Mouse (Mus musculus) stomach, postnatal 0 days (tissue): Measurements from ENCODE around the gene Rasl11a. TPM values are rescaled to one million over a fixed set of nuclear protein-coding genes. Genes with fewer than 3 reads are reported as not detected.
A peak's percentile ranks its signal among the peaks of the same experiment; 100 is the strongest.

Source experiments
- ATAC-seq: fragments of 200-750 bp; cut with Nextera tagmentation; 2 replicates; pipeline ENCODE4 v1.8.0; 2017; ENCODE audit not compliant: low FRiP score, low TSS enrichment
- DNase-seq: peaks from one replicate; pipeline ENCODE4 v3.0.0-alpha.2; 2016; ENCODE audit warnings: low spot score
- H3K27ac ChIP-seq: fragments of 300-500 bp; sonication (generic); replicated peaks from 2 replicates; pipeline ENCODE4 v1.5.1; 2014; ENCODE audit warnings: mild to moderate bottlenecking, control low read depth
- H3K27me3 ChIP-seq: fragments of 300-500 bp; sonication (generic); 2 replicates; pipeline ENCODE4 v1.6.1; 2014; ENCODE audit warnings: low read length; ENCODE audit not compliant: control insufficient read depth, insufficient read depth
- H3K36me3 ChIP-seq: fragments of 300-500 bp; sonication (generic); 2 replicates; pipeline ENCODE4 v1.6.1; 2014; ENCODE audit warnings: low read length, mixed read lengths; ENCODE audit not compliant: control insufficient read depth, insufficient read depth
- H3K4me1 ChIP-seq: fragments of 300-500 bp; sonication (generic); replicated peaks from 2 replicates; pipeline ENCODE4 v1.6.1; 2014; ENCODE audit warnings: antibody characterized with exemption; ENCODE audit not compliant: control insufficient read depth, insufficient read depth
- H3K4me2 ChIP-seq: fragments of 300-500 bp; sonication (generic); replicated peaks from 2 replicates; pipeline ENCODE4 v1.6.1; 2014; ENCODE audit warnings: low read depth, mild to moderate bottlenecking, control low read depth, moderate library complexity
- H3K4me3 ChIP-seq: fragments of 300-500 bp; sonication (generic); 2 replicates; pipeline ENCODE4 v1.5.1; 2014; ENCODE audit warnings: low read depth, low read length, control low read depth
- H3K9ac ChIP-seq: fragments of 300-500 bp; sonication (generic); 2 replicates; pipeline ENCODE4 v1.6.1; 2014; ENCODE audit warnings: mild to moderate bottlenecking, low read length, control low read depth, mixed read lengths
- H3K9me3 ChIP-seq: fragments of 300-500 bp; sonication (generic); 2 replicates; pipeline ENCODE4 v1.6.1; 2016; ENCODE audit warnings: low read length; ENCODE audit not compliant: control insufficient read depth
- CTCF ChIP-seq: IDR thresholded peaks from 2 replicates; pipeline ENCODE4 v1.5.1; 2016; ENCODE audit warnings: antibody characterized with exemption, low read depth, mild to moderate bottlenecking, moderate library complexity
- EP300 ChIP-seq: optimal IDR thresholded peaks from 2 replicates; pipeline ENCODE3; 2016; ENCODE audit warnings: antibody characterized with exemption
- WGBS: fragments of 180-500 bp; shearing (Covaris S2); extraction: QIAGEN DNeasy Blood & Tissue Kit; methylation state at CpG from one replicate; pipeline ENCODE4 v1.1.7; 2014; 5-methylcytosine and 5-hydroxymethylcytosine counted together
- polyA plus RNA-seq: library from polyadenylated mRNA; unstranded; fragments of >200 nt; fragmentation: Nextera tagmentation; extraction: Ambion mirVana; gene quantifications from 2 replicates; pipeline ENCODE4 v1.2.1, GENCODE M21; 2015

The Rasl11a gene
- polyA plus RNA-seq, 1 experiment from 2014 or later: 13.8 TPM

DNA sequence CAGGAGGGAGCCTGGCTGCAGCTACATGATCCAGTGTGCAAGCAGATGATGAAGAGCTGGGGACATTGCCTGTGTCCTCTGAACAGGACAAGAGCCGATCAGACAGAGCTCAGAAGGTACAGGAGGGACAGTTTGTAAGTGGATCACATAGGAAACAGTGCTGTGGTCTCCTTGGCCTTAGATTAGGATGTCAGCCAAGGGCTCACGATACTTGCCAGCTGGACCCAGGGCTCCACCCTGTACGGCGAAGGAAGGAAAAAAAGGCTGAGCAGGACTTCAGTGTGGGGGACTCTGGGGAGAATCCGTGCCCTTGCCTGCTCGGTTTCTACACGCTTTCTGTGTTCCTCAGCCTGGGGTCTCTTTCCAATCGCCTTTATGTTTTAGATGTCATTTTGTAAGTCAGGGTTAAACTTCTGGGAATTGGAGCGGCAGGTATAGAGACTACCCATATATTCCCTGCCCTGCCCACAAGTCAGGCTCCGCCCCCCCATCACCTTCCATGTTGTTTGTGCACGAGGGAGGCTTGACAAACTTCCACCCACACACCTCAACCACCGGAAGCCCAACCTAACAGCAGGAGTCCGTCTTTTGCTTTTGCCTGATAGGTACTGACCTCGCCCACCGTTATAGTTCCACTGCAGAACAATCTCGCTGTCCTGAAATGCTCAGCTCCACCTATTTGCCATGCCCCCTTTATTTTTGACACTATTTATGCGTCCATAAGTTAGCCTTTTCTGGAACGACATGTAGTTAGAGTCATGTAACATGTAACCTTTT lies 15.5 kb downstream of the Rasl11a start:
- DNase-seq (peak; percentile 52), ATAC-seq (0 out of 2 replicates have a peak, but pooled peaks have one; percentile 20)
- Histone ChIP-seq H3K9me3 (no peaks in the 10 kb centered on the region), H3K4me2 (no peak overlapping the region), H3K36me3 (no peaks in the 10 kb centered on the region), H3K4me3 (no peak overlapping the region), H3K9ac (no peak overlapping the region), H3K27ac (no peak overlapping the region), H3K4me1 (no peaks in the 10 kb centered on the region), H3K27me3 (no peaks in the 10 kb centered on the region)
- no peak for TF ChIP-seq EP300
- WGBS: 64% methylated on average over 18 of the region's 18 CpGs

DNA sequence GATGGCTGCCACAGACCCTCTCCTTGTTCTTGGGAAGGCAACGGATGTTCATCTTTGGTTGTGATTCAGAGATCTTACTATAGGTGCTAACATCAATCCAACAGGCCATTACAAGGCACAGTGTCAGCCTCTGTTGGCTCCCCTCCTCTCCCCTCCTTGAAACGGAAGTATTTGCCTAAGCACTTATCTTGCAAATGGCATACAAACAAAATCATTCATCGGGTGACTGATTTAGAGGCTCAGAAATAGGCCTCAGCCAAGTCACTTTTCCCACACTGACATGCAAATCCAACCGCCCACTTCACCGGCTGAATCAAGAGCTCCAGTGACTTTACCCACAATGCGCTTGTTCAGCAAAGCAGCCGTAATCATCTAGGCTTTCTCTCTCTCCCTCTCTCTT lies 16.7 kb downstream of the Rasl11a start:
- no peak for ATAC-seq
- WGBS: 38% methylated on average over 7 of the region's 7 CpGs
- no peaks in the 10 kb centered on the region for H3K9me3 ChIP-seq

DNA sequence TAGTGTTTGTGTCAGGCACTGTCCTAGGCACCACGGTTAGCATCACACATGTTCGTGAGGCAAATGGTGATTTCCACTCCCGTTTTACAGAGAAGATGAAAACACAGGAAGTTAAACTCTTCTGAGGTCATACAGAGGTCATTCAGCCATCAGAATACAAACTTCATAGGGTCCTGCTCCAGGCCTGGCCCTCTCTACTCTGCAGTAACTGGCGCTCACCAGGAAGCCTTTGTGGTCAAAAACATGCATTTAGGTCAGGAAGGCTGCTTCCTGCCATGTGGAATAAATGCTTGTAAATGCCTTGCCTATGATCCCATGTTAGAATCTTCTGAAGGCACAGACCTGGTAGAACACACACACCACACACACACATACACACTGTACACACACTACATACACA lies 20.6 kb downstream of the Rasl11a start:
- Histone ChIP-seq H3K9ac (no peak overlapping the region), H3K4me1 (0 out of 2 replicates have a peak, but pooled peaks cover 2% of the 10 kb centered on the region), H3K27me3 (no peaks in the 10 kb centered on the region), H3K27ac (no peak overlapping the region), H3K36me3 (no peaks in the 10 kb centered on the region), H3K4me3 (no peak overlapping the region), H3K9me3 (no peaks in the 10 kb centered on the region), H3K4me2 (no peak overlapping the region)
- TF ChIP-seq CTCF (no peak), EP300 (no peak)
- ATAC-seq: no peak
- DNase-seq: no peak
- WGBS: 57% methylated on average over 4 of the region's 4 CpGs

More for the DNA sequence above, 16.7 kb downstream of the Rasl11a start:
- H3K4me1 ChIP-seq: no peaks in the 10 kb centered on the region
- H3K4me2 ChIP-seq: no peak overlapping the region
- H3K9ac ChIP-seq: no peak overlapping the region
- no peak for TF ChIP-seq EP300
- no peak for TF ChIP-seq CTCF
- DNase-seq: peak; percentile 36
- H3K36me3 ChIP-seq: no peaks in the 10 kb centered on the region
- no peaks in the 10 kb centered on the region for H3K27me3 ChIP-seq
- H3K4me3 ChIP-seq: no peak overlapping the region
- H3K27ac ChIP-seq: no peak overlapping the region

DNA sequence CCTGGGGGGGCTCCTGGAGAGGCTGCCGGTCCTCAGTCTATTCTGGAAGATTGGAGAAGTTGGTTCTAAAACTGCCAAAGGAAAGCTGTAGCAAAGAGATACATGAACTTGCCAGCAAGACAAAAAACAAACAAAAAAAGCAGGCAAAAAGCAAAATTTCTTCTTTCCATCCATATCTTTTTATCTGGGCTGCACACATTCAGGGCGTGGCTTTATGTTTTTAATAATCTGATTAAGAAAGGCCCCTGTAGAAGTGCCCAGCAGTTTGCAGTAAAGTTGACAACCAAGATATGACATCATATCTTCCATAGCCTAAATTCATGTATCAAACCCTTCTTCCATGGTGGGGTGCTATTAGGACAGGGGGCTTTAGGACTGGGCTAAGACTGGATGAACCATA lies 21.4 kb downstream of the Rasl11a start:
- WGBS: 91% methylated on average over 2 of the region's 2 CpGs
- H3K4me2 ChIP-seq: no peak overlapping the region

DNA sequence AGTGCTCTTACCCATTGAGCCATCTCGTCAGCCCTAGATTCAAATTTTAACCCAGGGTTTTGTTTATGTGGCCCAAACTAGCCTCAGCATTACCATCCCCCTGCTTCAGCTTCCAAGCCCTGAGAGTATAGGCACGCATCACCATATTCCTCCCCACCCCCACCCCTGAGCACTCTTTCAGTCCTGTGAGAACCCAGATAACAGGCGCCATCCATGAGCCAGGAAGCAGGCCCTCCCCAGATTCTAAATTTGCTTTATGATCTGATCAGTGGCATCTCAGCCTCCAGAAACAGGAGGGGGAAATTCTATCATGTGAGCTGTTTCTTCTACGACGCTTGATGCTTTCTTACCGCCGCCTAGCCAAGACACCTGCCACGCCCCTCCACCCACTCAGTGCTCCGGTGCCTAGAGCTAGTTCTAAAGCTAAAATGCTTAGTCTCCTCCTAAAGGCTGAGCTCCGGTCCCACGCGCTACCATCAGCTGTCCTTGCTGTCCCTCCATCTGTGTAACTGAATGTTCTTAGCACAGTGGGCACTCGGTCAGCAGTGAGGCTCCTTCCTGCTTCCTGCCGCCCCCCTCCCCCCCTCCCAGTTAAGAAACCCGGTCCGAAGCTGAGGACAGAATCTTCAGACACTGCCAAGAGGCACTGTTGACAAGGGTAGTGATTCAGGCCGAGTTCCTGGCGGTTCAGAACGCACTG lies 22.5 kb downstream of the Rasl11a start:
- TF ChIP-seq CTCF (no peak), EP300 (no peak)
- WGBS: 4% methylated on average over 19 of the region's 19 CpGs
- H3K4me1 ChIP-seq: 0 out of 2 replicates have a peak, but pooled peaks cover 2% of the 10 kb centered on the region
- no peaks in the 10 kb centered on the region for H3K36me3 ChIP-seq
- ATAC-seq: peak; percentile 81
- H3K4me3 ChIP-seq: peak overlapping the region; percentile 23; the same call in 1 of the 2 replicates
- no peaks in the 10 kb centered on the region for H3K27me3 ChIP-seq
- H3K9ac ChIP-seq: peak overlapping the region; percentile 14; the same call in 1 of the 2 replicates
- no peaks in the 10 kb centered on the region for H3K9me3 ChIP-seq
- H3K4me2 ChIP-seq: peak overlapping the region; percentile 32
- peak overlapping the region; percentile 74 for H3K27ac ChIP-seq
- peak; percentile 46 for DNase-seq

More for the DNA sequence above, 21.4 kb downstream of the Rasl11a start:
- Histone ChIP-seq H3K36me3 (no peaks in the 10 kb centered on the region), H3K27me3 (no peaks in the 10 kb centered on the region), H3K4me3 (no peak overlapping the region), H3K27ac (no peak overlapping the region), H3K9me3 (no peaks in the 10 kb centered on the region), H3K4me1 (0 out of 2 replicates have a peak, but pooled peaks cover 2% of the 10 kb centered on the region), H3K9ac (no peak overlapping the region)
- DNase-seq (no peak), ATAC-seq (no peak)
- TF ChIP-seq CTCF (no peak), EP300 (no peak)

DNA sequence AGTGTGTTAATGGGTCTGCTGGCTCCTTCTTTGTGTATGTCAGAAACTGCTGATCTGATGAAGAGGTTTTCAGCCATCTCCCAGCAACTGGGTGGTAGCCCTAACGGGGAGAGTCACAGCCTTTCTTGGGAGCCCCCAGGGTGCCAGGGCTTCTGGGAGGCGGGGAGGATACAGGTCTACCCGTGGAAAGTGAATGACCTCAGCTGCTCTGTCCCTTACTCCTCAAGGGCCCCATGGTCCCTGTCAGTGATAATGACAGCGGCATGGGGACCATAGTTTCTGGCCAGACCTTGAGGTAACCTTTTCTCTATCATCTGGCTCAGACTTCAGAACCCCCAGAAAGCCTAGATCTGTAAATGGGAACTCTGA lies 23.1 kb downstream of the Rasl11a start:
- H3K4me1 ChIP-seq: 0 out of 2 replicates have a peak, but pooled peaks cover 2% of the 10 kb centered on the region
- no peaks in the 10 kb centered on the region for H3K9me3 ChIP-seq
- ATAC-seq: no peak
- no peaks in the 10 kb centered on the region for H3K36me3 ChIP-seq
- peak overlapping the region; percentile 23; the same call in 1 of the 2 replicates for H3K4me3 ChIP-seq
- no peak overlapping the region for H3K9ac ChIP-seq
- no peak for DNase-seq
- no peaks in the 10 kb centered on the region for H3K27me3 ChIP-seq
- H3K27ac ChIP-seq: peak overlapping the region; percentile 74
- H3K4me2 ChIP-seq: peak overlapping the region; percentile 32
- no peak for TF ChIP-seq EP300
- TF ChIP-seq CTCF: no peak
- WGBS: 12% methylated on average over 4 of the region's 4 CpGs
